Mouse (Mus musculus) left cerebral cortex, postnatal 10 days (tissue): ENCODE results near the gene Arl6ip4. TPM values are rescaled to one million over a fixed set of nuclear protein-coding genes. Genes with fewer than 3 reads are reported as not detected.
A peak's percentile ranks its signal among the peaks of the same experiment; 100 is the strongest.

Experiments
- DNase-seq, 2 experiments: peaks; one replicate each; pipeline ENCODE4 v3.0.0; 2021 to 2022; ENCODE audit warnings: low spot score in 2 of 2, mixed read lengths in 1 of 2; ENCODE audit errors: extremely low spot score in 1 of 2
- intact Hi-C: fragments of 180-260 bp; cut with DNase I; formaldehyde crosslinking; loops from one replicate; pipeline ENCODE4 v1.15.1; 2025
- total RNA-seq, 2 experiments: library from RNA; stranded (reverse); gene quantifications; 2 replicates each; pipeline ENCODE4 v1.2.3; 2021

The Arl6ip4 gene
- 10 to 100 TPM; 55.4 to 58.8 TPM for total RNA-seq

- intact Hi-C loops: loop anchor here (5.0 kb wide), 1 partner anchor 136 kb away; no protein-coding TSS in a partner anchor
- peak; percentile 75 to 85 for DNase-seq
Observed at GRCm38 (mm10) chr5:124115990-124116845, at the start of gene Arl6ip4. Gene Arl6ip4, plus strand, starts transcription at chr5:124116089.

DNA sequence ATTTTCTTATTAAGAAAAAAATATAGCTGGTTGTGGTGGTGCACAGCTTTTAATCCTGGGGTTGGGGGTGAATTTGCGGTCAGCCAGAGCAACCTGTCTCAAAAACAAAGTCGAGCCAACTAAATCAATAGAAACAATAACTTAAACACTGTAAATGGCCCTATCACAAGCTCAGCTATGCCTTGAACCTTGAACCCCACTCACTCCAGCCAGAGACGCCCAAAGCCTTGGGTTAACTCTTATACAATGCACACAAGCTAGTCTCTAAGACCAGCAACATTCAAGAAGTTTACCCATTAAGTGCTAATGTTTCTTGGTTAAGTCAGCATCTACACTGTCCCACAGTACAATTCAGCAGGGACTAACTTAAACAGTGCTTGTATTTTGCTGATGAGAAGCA lies 46.2 kb upstream of the Arl6ip4 start:
- intact Hi-C loops: no loop called here
- no peak for DNase-seq

GRCm38 (mm10) chr5:124073682-124074081 lies 42.2 kb upstream of the Arl6ip4 start:
- DNase-seq: no peak
- intact Hi-C loops: no loop called here

- intact Hi-C loops: no loop called here
- DNase-seq: peak in 1 of 2 experiments; percentile 28
Observed at GRCm38 (mm10) chr5:124074845-124075307, 41.0 kb upstream of the Arl6ip4 start.

- no peak for DNase-seq
- intact Hi-C loops: no loop called here
Observed at GRCm38 (mm10) chr5:124075716-124076115, 40.2 kb upstream of the Arl6ip4 start.

- peak in 1 of 2 experiments; percentile 20 for DNase-seq
- intact Hi-C loops: no loop called here
Observed at GRCm38 (mm10) chr5:124076559-124076958, 39.3 kb upstream of the Arl6ip4 start.

- peak in 1 of 2 experiments; percentile 36 for DNase-seq
- intact Hi-C loops: no loop called here
Observed at GRCm38 (mm10) chr5:124077241-124077640, 38.6 kb upstream of the Arl6ip4 start.

DNA sequence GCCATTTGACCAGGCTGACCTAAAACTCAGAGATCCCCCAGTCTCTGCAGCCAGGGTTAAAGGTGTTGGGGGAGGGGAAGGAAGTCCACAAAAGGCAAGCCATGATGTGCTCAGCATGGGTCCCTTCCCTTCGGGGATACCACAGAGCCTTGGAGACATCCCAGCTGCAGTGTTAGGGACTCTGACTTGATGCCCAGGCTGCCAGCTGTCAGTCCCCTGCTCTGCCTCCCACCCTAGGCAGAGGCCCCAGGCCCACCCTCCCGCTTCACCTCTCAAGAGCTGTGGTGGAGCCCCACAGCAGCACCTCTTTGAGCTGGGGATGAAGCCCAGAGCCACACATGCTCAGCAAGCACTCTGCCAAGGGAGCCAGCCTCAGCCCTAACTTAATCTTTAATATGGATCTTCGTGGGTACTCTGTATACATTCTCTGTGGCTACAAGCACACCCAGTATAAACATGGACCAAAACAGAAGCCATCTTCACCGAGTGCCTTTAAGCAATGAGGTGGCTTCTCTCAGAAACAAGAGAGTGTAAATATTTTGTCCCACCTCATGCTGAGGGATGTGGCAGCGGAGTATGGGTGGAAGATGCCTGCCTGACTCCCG lies 37.9 kb upstream of the Arl6ip4 start:
- intact Hi-C loops: no loop called here
- DNase-seq: peak in 1 of 2 experiments; percentile 39

GRCm38 (mm10) chr5:124078794-124079416 lies 37.0 kb upstream of the Arl6ip4 start:
- intact Hi-C loops: no loop called here
- DNase-seq: peak; percentile 72 to 78

- intact Hi-C loops: no loop called here
- peak in 1 of 2 experiments; percentile 23 for DNase-seq
Observed at GRCm38 (mm10) chr5:124079880-124080279, 36.0 kb upstream of the Arl6ip4 start.

DNA sequence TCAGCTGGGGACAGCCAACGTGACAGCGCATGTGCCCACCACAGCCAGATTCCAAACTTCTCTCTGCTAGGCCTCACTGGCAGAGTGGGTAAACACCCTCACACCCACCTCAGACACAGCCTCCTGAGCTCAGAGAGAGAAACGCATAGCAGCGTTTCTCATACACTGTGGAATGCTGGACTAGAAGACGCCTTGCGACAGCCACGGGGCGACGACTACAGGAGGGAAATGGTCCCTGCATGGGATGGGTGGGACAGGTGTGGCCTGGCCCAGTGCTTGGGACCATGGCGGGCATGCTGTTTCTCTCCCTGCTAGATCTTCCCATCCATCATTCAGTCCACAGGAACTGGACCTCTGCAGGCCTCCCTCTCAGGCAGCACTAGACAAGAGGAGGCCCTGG lies 33.4 kb upstream of the Arl6ip4 start:
- intact Hi-C loops: no loop called here
- DNase-seq: no peak

- intact Hi-C loops: no loop called here
- DNase-seq: peak in 1 of 2 experiments; percentile 19
Observed at GRCm38 (mm10) chr5:124082941-124083688, 32.8 kb upstream of the Arl6ip4 start.

- DNase-seq: peak in 1 of 2 experiments; percentile 54
- intact Hi-C loops: loop anchor here (2.0 kb wide), 1 partner anchor 83 kb away; no protein-coding TSS in a partner anchor
Observed at GRCm38 (mm10) chr5:124083850-124084587, 31.9 kb upstream of the Arl6ip4 start.

GRCm38 (mm10) chr5:124084588-124085173 lies 31.2 kb upstream of the Arl6ip4 start:
- DNase-seq: peak; percentile 73 to 86
- intact Hi-C loops: loop anchor here (2.0 kb wide), 1 partner anchor 84 kb away; no protein-coding TSS in a partner anchor

DNA sequence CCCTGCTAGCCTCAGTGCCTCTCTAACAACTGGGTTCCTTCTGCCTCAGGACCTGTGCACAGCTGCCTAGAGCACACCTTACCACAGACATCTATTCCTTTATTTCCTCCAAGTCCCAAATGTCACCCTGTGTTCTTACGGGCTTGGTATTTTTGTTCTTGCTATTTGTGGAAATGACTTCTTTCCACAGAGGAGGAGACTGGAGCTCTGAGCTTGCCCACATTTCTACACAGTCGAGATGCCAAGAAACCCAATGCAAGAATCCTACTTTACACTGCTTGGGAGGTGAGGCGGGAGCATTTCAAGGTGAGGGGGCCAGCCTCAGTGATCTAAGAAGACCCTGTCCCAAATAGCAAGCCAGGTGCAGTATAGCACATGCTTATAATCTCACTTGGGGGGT lies 30.4 kb upstream of the Arl6ip4 start:
- intact Hi-C loops: loop anchor here (2.0 kb wide), 1 partner anchor 85 kb away; no protein-coding TSS in a partner anchor
- no peak for DNase-seq

DNA sequence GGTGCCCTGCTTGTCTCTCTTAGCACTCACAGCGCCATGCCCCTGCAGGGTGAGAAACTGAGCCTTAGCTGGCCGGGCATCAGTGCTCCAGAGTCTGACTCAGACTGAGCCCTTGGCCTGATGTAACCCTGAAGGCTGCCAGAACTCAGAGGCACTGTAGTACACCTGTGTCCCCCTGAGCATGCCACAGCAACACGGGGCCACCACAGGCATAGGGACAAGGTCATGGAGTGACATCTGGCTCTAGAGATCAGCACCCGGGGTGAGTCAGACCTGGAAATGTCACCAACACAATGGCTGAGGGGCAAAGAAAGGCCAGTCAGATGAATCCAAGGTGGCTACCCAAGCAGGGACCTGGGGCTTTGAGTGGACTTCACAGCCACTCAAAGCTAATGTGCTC lies 29.0 kb upstream of the Arl6ip4 start:
- intact Hi-C loops: no loop called here
- DNase-seq: peak in 1 of 2 experiments; percentile 19

DNA sequence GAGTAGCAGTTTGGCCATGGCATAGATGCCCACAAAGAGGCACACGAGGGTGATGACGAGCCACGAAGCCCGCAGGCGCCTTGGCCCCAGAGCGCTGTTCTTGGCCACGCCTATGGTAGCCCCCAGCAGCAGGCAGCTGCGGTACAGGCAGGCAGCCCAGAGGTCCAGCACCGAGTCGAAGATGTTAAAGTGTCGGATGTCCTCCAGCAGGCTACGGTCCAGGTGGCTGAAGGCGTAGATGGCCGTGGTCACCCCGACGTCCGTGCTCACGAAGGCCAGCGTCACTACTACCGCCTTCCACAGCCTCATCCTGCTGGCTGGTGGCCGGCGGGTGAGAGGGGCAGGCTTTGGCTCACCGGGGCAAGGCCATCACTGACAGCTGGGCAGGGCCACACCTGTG lies 26.0 kb upstream of the Arl6ip4 start:
- DNase-seq: peak in 1 of 2 experiments; percentile 22
- intact Hi-C loops: loop anchor here (5.0 kb wide), 1 partner anchor 143 kb away; no protein-coding TSS in a partner anchor
